Mouse (Mus musculus) gastrocnemius, postnatal 14 days (tissue): Measurements from ENCODE around the gene Sema4c. TPM values are rescaled to one million over a fixed set of nuclear protein-coding genes. Genes with fewer than 3 reads are reported as not detected.

Experiments used
- DNase-seq: peaks from one replicate; pipeline ENCODE4 v3.0.0; 2021; ENCODE audit warnings: mixed read lengths
- intact Hi-C: fragments of 180-260 bp; cut with DNase I; formaldehyde crosslinking; loops from one replicate; pipeline ENCODE4 v1.15.1; 2025; ENCODE audit warnings: low total_unique reads
- microRNA-seq, 2 experiments: library from miRNA; unstranded; fragments of <30 nt; microRNA quantifications; one replicate each; pipeline ENCODE4 v1.2.0; 2021
- total RNA-seq, 2 experiments: library from RNA; stranded (reverse); gene quantifications; 2 replicates each; pipeline ENCODE4 v1.2.3; 2021

Sema4c gene
- total RNA-seq, 2 experiments from 2014 or later, result 12.1 to 13.1 TPM

DNA sequence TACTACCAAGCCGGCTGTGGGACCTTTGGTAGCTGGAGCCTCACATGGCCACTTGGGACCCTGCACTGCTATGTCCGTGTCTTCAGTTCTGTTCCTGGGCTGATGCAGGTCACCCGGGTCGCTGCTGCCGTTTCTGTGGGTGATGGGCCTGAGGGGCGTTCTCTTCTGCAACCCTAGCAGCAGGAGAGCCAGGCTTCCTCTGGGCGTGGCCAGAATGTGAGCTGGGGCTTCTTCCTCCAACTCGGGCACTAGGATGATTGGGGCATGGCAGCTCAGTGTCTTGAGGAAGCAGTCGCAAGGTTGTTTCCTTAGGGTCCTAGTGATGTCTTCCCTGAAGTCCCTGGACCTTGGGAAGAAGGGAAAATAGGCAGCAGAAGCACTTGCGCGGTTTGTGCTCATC is 38.5 kb downstream of the Sema4c start:
- no peak for DNase-seq
- intact Hi-C loops, result no loop called here

DNA sequence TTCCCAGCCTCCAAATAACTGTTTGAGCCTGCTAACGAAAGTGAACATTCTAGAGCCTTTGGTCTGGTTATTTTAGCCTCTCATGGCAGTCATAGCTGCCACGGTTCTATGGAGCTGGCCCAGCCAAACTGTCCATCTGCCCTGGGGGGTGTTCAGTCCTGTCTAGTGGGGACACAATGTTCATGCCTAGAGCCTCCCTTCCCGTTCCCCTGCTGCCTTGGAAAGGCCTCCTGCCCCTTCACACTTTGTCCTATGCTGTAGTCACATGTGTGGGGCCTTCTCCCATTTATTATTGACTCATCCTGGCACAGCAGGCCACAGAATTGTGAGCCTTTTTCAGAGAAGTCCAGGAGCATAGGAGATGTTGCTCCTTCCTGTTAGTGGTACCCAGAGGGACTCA is 39.9 kb downstream of the Sema4c start:
- no peak for DNase-seq
- intact Hi-C loops, result no loop called here

DNA sequence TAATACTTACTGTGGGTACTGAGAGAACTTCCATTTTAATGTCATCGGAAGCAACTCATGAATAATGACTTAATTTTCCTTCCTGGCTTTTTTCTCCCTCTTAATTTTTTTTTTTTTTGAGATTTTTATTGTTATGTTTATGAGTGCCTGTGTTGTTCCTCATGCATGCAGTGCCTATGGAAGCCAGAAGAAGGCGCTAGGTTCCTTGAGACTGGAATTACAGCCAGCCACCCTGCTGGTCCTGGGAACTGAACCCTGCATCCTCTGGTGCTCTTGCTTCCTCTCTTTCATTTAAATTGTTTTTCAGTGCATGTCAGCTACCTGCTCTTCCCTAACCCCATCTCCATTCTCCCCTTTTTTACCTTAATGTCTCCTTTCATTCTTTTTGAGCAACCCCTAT is 44.4 kb downstream of the Sema4c start:
- intact Hi-C loops, result no loop called here
- DNase-seq, result no peak

DNA sequence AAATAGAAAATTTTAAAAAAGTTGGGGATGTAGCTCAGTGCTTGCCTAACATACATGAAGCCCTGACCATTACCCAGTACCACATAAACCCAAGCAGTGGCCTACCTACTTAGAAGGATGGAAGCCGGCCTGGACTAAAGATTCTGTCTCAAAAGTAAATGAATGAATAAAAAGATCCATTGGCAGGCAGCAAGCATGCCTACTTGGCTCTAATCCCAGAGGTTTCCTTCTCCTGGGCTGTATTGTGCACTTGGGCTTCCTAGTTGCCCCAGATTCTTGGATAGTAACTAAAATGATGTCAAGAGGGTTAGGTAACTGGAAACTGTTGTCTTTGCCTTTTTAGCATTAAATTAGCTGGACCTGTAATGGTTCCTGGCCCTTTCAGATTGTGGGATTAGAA is 44.8 kb downstream of the Sema4c start:
- no peak for DNase-seq
- intact Hi-C loops, result no loop called here

DNA sequence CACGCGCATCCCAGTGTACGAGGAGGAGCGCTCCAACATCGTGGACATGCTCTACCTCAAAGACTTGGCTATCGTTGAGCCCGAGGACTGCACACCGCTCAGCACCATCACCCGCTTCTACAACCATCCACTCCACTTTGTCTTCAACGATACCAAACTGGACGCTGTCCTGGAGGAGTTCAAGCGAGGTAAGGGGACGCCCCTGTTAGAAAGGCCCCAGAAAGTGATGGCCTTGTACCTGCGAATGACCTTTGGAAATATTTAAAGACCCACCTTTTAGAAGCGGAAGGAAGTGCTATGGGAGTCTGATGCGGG is 45.2 kb downstream of the Sema4c start:
- intact Hi-C loops, result no loop called here
- no peak for DNase-seq

DNA sequence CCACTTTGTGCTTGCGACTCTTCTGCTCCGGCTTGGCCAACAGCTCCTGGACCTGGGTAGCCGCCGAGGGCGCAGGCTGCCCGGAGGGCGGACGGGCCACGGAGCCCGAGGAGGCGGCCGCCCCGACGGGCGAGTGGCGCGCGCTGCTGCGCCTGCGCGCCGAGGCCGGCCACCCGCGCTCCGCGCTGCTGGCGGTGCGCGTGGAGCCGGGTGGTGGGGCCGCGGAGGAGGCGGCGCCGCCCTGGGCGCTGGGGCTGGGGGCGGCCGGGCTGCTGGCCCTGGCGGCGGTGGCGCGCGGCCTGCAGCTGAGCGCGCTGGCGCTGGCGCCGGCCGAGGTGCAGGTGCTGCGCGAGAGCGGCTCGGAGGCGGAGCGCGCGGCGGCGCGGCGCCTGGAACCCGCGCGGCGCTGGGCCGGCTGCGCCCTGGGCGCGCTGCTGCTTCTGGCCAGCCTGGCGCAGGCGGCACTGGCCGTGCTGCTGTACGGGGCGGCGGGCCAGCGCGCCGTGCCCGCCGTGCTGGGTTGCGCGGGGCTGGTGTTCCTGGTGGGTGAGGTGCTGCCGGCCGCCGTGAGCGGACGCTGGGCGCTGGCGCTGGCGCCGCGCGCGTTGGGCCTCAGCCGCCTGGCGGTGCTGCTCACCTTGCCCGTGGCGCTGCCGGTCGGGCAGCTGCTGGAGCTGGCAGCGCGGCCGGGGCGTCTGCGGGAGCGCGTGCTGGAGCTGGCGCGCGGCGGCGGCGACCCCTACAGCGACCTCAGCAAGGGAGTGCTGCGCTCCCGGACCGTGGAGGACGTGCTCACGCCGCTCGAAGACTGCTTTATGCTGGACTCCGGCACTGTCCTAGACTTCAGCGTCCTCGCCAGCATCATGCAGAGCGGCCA is 45.8 kb downstream of the Sema4c start:
- intact Hi-C loops, result no loop called here
- DNase-seq, result peak; percentile 63

DNA sequence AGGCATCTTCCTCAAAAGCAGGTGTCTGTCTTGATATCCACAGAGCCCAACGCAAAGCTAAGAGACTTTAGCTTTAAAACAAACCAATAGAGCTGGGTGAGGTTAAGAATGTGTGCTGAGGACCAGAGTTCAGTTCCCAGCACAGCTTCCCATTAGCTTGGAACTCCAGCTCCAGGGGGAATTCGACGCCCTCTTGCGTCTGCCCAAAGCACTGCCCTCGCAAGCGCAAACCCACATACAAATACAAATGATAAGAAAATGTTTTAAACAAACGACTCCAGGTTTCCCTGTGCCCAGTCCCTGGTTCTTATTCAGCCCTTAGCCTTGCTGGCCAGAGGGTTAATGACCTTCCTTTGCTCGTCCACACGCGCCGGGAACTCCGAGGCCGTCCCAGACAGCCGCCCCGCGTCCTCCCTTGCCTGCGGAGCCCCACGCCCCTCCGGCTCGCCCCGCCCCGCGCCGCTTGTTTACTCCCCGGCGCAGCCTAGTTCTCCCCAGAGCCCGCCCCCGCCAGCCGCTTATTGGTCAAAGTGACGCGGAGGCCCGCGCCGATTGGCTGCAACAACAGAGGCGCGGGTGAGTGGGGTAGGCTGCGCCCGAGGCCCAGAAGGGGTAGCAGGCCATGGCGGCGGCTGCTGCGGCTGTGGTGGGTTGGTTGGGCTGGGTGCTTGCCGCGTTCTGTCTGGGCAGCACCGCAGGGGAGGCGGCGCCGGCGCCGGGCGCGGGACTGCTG is 46.7 kb downstream of the Sema4c start, which contains the start of gene Cnnm3:
TSS of gene Cnnm3 (plus strand) at position 579 of the 733 bp plus-strand sequence.
- intact Hi-C loops, result no loop called here
- peak; percentile 100 for DNase-seq

DNA sequence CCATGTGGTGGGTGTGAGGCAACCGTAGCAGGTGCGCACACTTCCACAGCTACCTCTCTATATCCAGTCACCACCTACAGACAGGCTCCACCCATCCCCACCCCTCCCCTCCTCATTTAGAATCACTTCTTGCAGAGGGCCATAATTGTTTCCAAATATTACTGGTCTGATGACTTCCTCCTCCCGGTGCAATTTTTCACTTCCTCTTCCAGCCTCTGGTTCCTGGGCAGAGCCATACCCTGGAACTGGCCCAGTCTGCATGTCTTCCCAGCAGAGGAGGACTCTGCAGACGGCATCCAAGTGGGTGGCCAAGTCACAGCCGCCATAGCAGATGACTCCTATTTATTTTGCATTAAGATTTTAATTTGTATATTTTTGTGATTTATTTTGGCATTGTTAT is 49.9 kb downstream of the Sema4c start:
- intact Hi-C loops, result loop anchor here (10.0 kb wide), 2 partner anchors 73 to 163 kb away; no protein-coding TSS in a partner anchor
- no peak for DNase-seq

DNA sequence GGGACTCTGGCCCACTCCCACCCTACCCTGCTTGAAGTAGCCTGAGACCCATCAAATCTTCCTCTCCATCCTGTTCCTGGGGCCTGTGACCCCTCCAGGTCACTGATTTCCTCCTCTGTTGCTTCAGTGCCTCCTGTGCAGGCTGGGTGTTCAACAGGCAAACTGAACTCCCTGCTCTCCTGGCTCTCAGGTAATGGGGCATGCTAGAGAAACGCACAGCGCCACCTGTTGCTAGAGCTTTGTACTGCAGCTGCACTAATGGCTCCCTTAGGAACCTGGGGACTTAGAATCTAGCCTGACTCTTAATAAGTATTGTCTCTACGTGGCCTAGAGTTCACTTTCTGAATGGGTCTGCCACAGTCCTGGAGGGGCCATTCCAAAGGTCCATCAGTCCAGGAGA is 56.9 kb downstream of the Sema4c start:
- intact Hi-C loops, result loop anchor here (10.0 kb wide), 2 partner anchors 66 to 156 kb away; no protein-coding TSS in a partner anchor
- peak; percentile 60 for DNase-seq

Small RNAs within 50 kb of the gene (microRNA-seq; reads per million reads assigned to microRNA genes)
- gene Gm47280, result 0 reads per million in 2 experiments

Other genes with a start within 250 kb of the Sema4c start
- 10 to 100 TPM; 26.9 to 31.1 TPM for gene Kansl3, start 189.2 kb downstream of the Sema4c start, total RNA-seq
- gene Fer1l5, start 186.1 kb downstream of the Sema4c start, total RNA-seq, result not detected
- 10 to 100 TPM; 15.7 to 17.2 TPM for gene Lman2l, start 113.1 kb downstream of the Sema4c start, total RNA-seq
- 1 to 10 TPM; 4.6 to 5.4 TPM for gene Cnnm4, start 86.7 kb downstream of the Sema4c start, total RNA-seq
- 10 to 100 TPM in 1 of 2 experiments, 1 to 10 TPM in 1; 9.3 to 13.3 TPM for gene Cnnm3, start 46.5 kb downstream of the Sema4c start, total RNA-seq
- 1,000 to 10,000 TPM; 1,005 to 1,120 TPM for gene Ankrd23, start 21.5 kb downstream of the Sema4c start, total RNA-seq
- 100 to 1,000 TPM; 440 to 562 TPM for gene Gm42417, start 18.9 kb downstream of the Sema4c start, total RNA-seq
- gene Ankrd39, start 10.9 kb downstream of the Sema4c start, total RNA-seq, result 1 to 10 TPM; 5.7 to 9.6 TPM
- gene Fam178b, start 124.8 kb upstream of the Sema4c start, total RNA-seq, result 1 to 10 TPM in 1 of 2 experiments, under 1 TPM in 1; 0.91 to 4.2 TPM
- 1,000 to 10,000 TPM; 1,379 to 1,478 TPM for gene Cox5b, start 133.1 kb upstream of the Sema4c start, total RNA-seq
- under 1 TPM; 0.37 to 0.38 TPM for gene 4933424G06Rik, start 151.8 kb upstream of the Sema4c start, total RNA-seq
- 100 to 1,000 TPM; 142 to 143 TPM for gene Actr1b, start 156.1 kb upstream of the Sema4c start, total RNA-seq
- under 1 TPM in 1 of 2 experiments, not detected in 1; 0.39 TPM for gene Zap70, start 203.4 kb upstream of the Sema4c start, total RNA-seq